Mouse (Mus musculus) cortical plate, adult 2 months (tissue): ENCODE results near the gene Tsen34.

Experiments
- CTCF ChIP-seq: fragments of 200-500 bp; IDR thresholded peaks from 2 replicates; pipeline ENCODE4 v1.5.1; 2011; ENCODE audit warnings: mild to moderate bottlenecking, control low read depth, low read length; ENCODE audit not compliant: insufficient read depth; ENCODE audit errors: extremely low read depth
- POLR2A ChIP-seq: fragments of 200-500 bp; IDR thresholded peaks from 2 replicates; pipeline ENCODE4 v1.6.1; 2011; ENCODE audit warnings: mild to moderate bottlenecking, low read length, control low read depth; ENCODE audit not compliant: insufficient read depth; ENCODE audit errors: extremely low read depth

DNA sequence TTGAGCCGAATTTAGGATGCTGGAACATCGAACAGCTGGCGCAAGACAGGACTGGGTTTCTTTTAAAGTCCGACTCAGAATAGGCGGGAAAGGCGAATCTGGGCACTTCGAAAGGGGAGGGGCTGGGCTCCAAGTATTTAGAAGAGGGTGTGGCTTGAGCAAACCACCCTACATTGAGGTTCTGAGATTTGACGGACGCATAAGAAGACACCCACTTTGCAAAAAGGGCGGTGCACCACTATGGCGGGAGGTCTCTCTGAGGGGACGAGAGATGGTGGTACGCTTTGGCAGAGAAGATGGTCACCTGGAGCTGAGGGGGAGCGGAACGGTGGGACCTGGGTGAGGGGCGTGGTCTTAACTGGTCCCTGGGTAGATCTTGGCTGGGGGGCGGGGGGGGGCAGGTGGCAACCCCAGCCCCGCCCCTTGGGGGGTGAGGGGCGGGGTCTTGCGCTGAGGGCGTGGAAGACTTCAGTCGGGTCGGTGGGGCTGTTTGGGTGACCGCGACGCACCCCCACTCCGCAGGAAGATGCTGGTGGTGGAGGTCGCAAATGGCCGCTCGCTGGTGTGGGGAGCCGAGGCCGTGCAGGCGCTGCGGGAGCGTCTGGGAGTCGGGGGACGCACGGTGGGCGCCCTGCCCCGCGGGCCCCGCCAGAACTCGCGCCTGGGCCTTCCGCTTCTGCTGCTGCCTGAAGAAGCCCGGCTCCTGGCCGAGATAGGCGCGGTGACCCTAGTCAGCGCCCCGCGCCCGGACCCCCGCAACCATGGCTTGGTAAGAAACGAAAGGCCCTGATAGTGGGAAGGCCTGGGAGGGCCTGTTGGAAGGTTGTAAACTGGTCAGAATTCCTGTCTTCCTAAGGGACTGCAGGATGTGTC lies 1.6 kb downstream of the Tsen34 start:
- TF ChIP-seq CTCF (no peak), POLR2A (no peak)
